Mouse (Mus musculus) CD4-positive, CD25-positive, alpha-beta regulatory T cell, adult 4 months (primary cell): ENCODE results near the gene Prkag1. TPM values are rescaled to one million over a fixed set of nuclear protein-coding genes. Genes with fewer than 3 reads are reported as not detected.

ENCODE experiments used
- ATAC-seq: one replicate; pipeline ENCODE4 v1.8.0; 2017
- polyA plus RNA-seq, 2 experiments: library from polyadenylated mRNA; unstranded; fragments of 100-300 nt; shearing (Covaris generic); gene quantifications; one replicate each; pipeline ENCODE4 v1.2.1; 2017

Prkag1 gene
- 100 to 1,000 TPM; 126 to 187 TPM for polyA plus RNA-seq

GRCm38 (mm10) chr15:98830736-98831683 lies at the start of gene Prkag1:
Prkag1 (minus strand) TSS chr15:98831521.
- peak; percentile 92 for ATAC-seq

GRCm38 (mm10) chr15:98877331-98877730 lies 46.0 kb upstream of the Prkag1 start:
- no peak for ATAC-seq

GRCm38 (mm10) chr15:98871916-98872888 lies 40.9 kb upstream of the Prkag1 start:
- peak; percentile 66 for ATAC-seq

- ATAC-seq: peak; percentile 17
These were observed 40.0 kb upstream of the Prkag1 start, which contains the start of gene Kmt2d for GRCm38 (mm10) chr15:98871070-98871915. Kmt2d (minus strand) TSS chr15:98871204.

- ATAC-seq: no peak
These were observed 39.1 kb upstream of the Prkag1 start for GRCm38 (mm10) chr15:98870179-98871069.

- peak; percentile 23 for ATAC-seq
These were observed 38.2 kb upstream of the Prkag1 start for GRCm38 (mm10) chr15:98869342-98870178.

GRCm38 (mm10) chr15:98868346-98869063 lies 37.2 kb upstream of the Prkag1 start:
- no peak for ATAC-seq

- peak; percentile 72 for ATAC-seq
These were observed 36.0 kb upstream of the Prkag1 start for GRCm38 (mm10) chr15:98867321-98867720.

- ATAC-seq: no peak
These were observed 35.2 kb upstream of the Prkag1 start for GRCm38 (mm10) chr15:98866501-98866900.

- no peak for ATAC-seq
These were observed 34.5 kb upstream of the Prkag1 start for GRCm38 (mm10) chr15:98865771-98866170.

- no peak for ATAC-seq
These were observed 33.6 kb upstream of the Prkag1 start for GRCm38 (mm10) chr15:98864951-98865350.

GRCm38 (mm10) chr15:98863451-98863958 lies 32.2 kb upstream of the Prkag1 start:
- ATAC-seq: no peak

GRCm38 (mm10) chr15:98861701-98862410 lies 30.5 kb upstream of the Prkag1 start:
- ATAC-seq: no peak

GRCm38 (mm10) chr15:98860921-98861320 lies 29.6 kb upstream of the Prkag1 start:
- no peak for ATAC-seq

GRCm38 (mm10) chr15:98859319-98860043 lies 28.2 kb upstream of the Prkag1 start:
- no peak for ATAC-seq

- ATAC-seq: no peak
These were observed 22.9 kb upstream of the Prkag1 start for GRCm38 (mm10) chr15:98854214-98854613.

GRCm38 (mm10) chr15:98853161-98853937 lies 22.0 kb upstream of the Prkag1 start:
- ATAC-seq: no peak
